Comparison of ENCODE assay signal across 21 mouse cellular contexts in genomic region chr7:27537998-27538397, GRCm38 (mm10). TPM values are rescaled to one million over a fixed set of nuclear protein-coding genes. Genes with fewer than 3 reads are reported as not detected.
A peak's percentile ranks its signal among the peaks of the same experiment; 100 is the strongest.
DNase-seq lines count a peak whose midpoint lies in the region; ATAC-seq and TF ChIP-seq lines count a peak whose summit lies in the region.
"Had no signal": no experiment of that assay in that cellular context is flagged by ENCODE, and none has a peak within 500 bp of the region (broad histone marks: within the 10 kb centered on the region; RNA-seq: fewer than 3 reads in every experiment).

No protein-coding gene starts in this region.

- no peak for ATAC-seq in liver, embryonic 12.5 days
- no peak for ATAC-seq in stomach, embryonic 16.5 days (ENCODE audit: insufficient read depth, low FRiP score)
- no peak for ATAC-seq in stomach, postnatal 0 days (ENCODE audit: low FRiP score, low TSS enrichment)
- ATAC-seq in hindbrain, embryonic 11.5 days (ENCODE audit: low FRiP score), result no peak
- ATAC-seq: CD4-positive, CD25-positive, alpha-beta regulatory T cell, adult 4 months; forebrain, embryonic 16.5 days had no signal

- no peak for TF ChIP-seq EP300 in stomach, postnatal 0 days (optimal IDR thresholded peaks at IDR 0.05)

- no peaks in the 10 kb centered on the region for H3K9me3 ChIP-seq in liver, embryonic 12.5 days (replicated peaks)
- H3K9me3 ChIP-seq in stomach, embryonic 16.5 days (replicated peaks; ENCODE audit: control insufficient read depth, low read length), result no peaks in the 10 kb centered on the region
- H3K9me3 ChIP-seq in stomach, postnatal 0 days (ENCODE audit: control insufficient read depth, low read length), result no peaks in the 10 kb centered on the region
- H3K9me3 ChIP-seq in hindbrain, embryonic 11.5 days (ENCODE audit: control insufficient read depth, low read length), result no peaks in the 10 kb centered on the region
- H3K9me3 ChIP-seq: embryonic facial prominence, embryonic 10.5 days; heart, embryonic 10.5 days; hindbrain, embryonic 13.5 days had no signal

- H3K4me1 ChIP-seq in liver, embryonic 12.5 days, result peaks cover 96% of the 10 kb centered on the region
- peaks cover 9% of the 10 kb centered on the region for H3K4me1 ChIP-seq in stomach, embryonic 16.5 days (ENCODE audit: control insufficient read depth, insufficient read depth, low read length)
- H3K4me1 ChIP-seq in stomach, postnatal 0 days (replicated peaks; ENCODE audit: control insufficient read depth, insufficient read depth), result no peaks in the 10 kb centered on the region; the same call in 1 of the 2 replicates
- H3K4me1 ChIP-seq in hindbrain, embryonic 11.5 days (replicated peaks; ENCODE audit: control insufficient read depth, insufficient read depth, low read length), result no peaks in the 10 kb centered on the region

- no peak for TF ChIP-seq CTCF in stomach, postnatal 0 days (IDR thresholded peaks at IDR 0.05; ENCODE audit: low read depth)

- H3K36me3 ChIP-seq in liver, embryonic 12.5 days, result peaks cover 55% of the 10 kb centered on the region
- H3K36me3 ChIP-seq in stomach, embryonic 16.5 days (ENCODE audit: control insufficient read depth, insufficient read depth, low read length), result 0 out of 2 replicates have a peak, but pooled peaks cover 9% of the 10 kb centered on the region
- H3K36me3 ChIP-seq in stomach, postnatal 0 days (ENCODE audit: control insufficient read depth, insufficient read depth, low read length), result peaks cover 13% of the 10 kb centered on the region
- peaks cover 4% of the 10 kb centered on the region for H3K36me3 ChIP-seq in hindbrain, embryonic 11.5 days (ENCODE audit: control insufficient read depth, insufficient read depth, low read length)

- H3K27me3 ChIP-seq in liver, embryonic 12.5 days (replicated peaks), result no peaks in the 10 kb centered on the region
- no peaks in the 10 kb centered on the region for H3K27me3 ChIP-seq in stomach, embryonic 16.5 days (ENCODE audit: control insufficient read depth, insufficient read depth, low read length)
- H3K27me3 ChIP-seq in stomach, postnatal 0 days (ENCODE audit: control insufficient read depth, insufficient read depth, low read length), result no peaks in the 10 kb centered on the region
- no peaks in the 10 kb centered on the region for H3K27me3 ChIP-seq in hindbrain, embryonic 11.5 days (ENCODE audit: control insufficient read depth, insufficient read depth, low read length)
- H3K27me3 ChIP-seq: hindbrain, embryonic 13.5 days had no signal

- H3K4me2 ChIP-seq in liver, embryonic 12.5 days, result peak overlapping the region; percentile 31
- no peak overlapping the region for H3K4me2 ChIP-seq in stomach, embryonic 16.5 days (ENCODE audit: low read depth, low read length)
- no peak overlapping the region for H3K4me2 ChIP-seq in stomach, postnatal 0 days (replicated peaks; ENCODE audit: low read depth)
- H3K4me2 ChIP-seq in hindbrain, embryonic 11.5 days (replicated peaks; ENCODE audit: low read depth, low read length), result no peak overlapping the region
- H3K4me2 ChIP-seq: hindbrain, embryonic 13.5 days had no signal

- WGBS in liver, embryonic 12.5 days (ENCODE audit: insufficient replicate concordance), result 86% methylated on average over 8 of the region's 8 CpGs
- WGBS in stomach, embryonic 16.5 days, result 88% methylated on average over 8 of the region's 8 CpGs
- 89% methylated on average over 8 of the region's 8 CpGs for WGBS in stomach, postnatal 0 days
- WGBS in hindbrain, embryonic 11.5 days, result 92% methylated on average over 8 of the region's 8 CpGs

- H3K4me3 ChIP-seq in liver, embryonic 12.5 days, result no peak overlapping the region
- no peak overlapping the region for H3K4me3 ChIP-seq in stomach, embryonic 16.5 days (replicated peaks; ENCODE audit: low read length)
- no peak overlapping the region for H3K4me3 ChIP-seq in stomach, postnatal 0 days (ENCODE audit: low read depth, low read length)
- H3K4me3 ChIP-seq in hindbrain, embryonic 11.5 days (ENCODE audit: low read depth, low read length), result no peak overlapping the region
- H3K4me3 ChIP-seq: embryonic facial prominence, embryonic 10.5 days; heart, embryonic 10.5 days; hindbrain, embryonic 13.5 days had no signal

- peak overlapping the region; percentile 91 for H3K27ac ChIP-seq in liver, embryonic 12.5 days
- no peak overlapping the region for H3K27ac ChIP-seq in stomach, embryonic 16.5 days (ENCODE audit: low read length)
- no peak overlapping the region for H3K27ac ChIP-seq in stomach, postnatal 0 days (replicated peaks)
- H3K27ac ChIP-seq in hindbrain, embryonic 11.5 days (ENCODE audit: low read depth, low read length), result no peak overlapping the region
- H3K27ac ChIP-seq: embryonic facial prominence, embryonic 10.5 days; heart, embryonic 10.5 days; hindbrain, embryonic 13.5 days had no signal

- DNase-seq in adrenal gland, adult (ENCODE audit: inconsistent age in 2 of 2, low spot score in 1 of 2), result peak; percentile 56 to 71
- no peak for DNase-seq in adrenal gland, adult 18-20 months (ENCODE audit: low spot score in 2 of 2)
- DNase-seq in liver, result no peak
- DNase-seq in stomach, postnatal 0 days (ENCODE audit: low spot score), result no peak
- DNase-seq in hindbrain, embryonic 11.5 days (ENCODE audit: low spot score), result no peak
- DNase-seq: adrenal gland, postnatal 10 days; B cell, adult 2 months; cerebellum, adult 2 months; cerebellum, postnatal 10 days; gastrocnemius, postnatal 10 days; heart, adult 18-20 months; heart, postnatal 10 days; heart, postnatal 4 days had no signal

- no peak overlapping the region for H3K9ac ChIP-seq in liver, embryonic 12.5 days
- H3K9ac ChIP-seq in stomach, embryonic 16.5 days (ENCODE audit: low read length), result 0 out of 2 replicates have a peak overlapping the region, but pooled peaks have one; percentile 16
- H3K9ac ChIP-seq in stomach, postnatal 0 days (ENCODE audit: low read length), result no peak overlapping the region
- no peak overlapping the region for H3K9ac ChIP-seq in hindbrain, embryonic 11.5 days (ENCODE audit: low read depth, low read length)
- H3K9ac ChIP-seq: hindbrain, embryonic 13.5 days had no signal

RNA-seq across cellular contexts. Expression of gene Hipk4, which starts 14.9 kb away (rescaled TPM):
- total RNA-seq in adrenal gland, adult 18-20 months (2021), result under 1 TPM; 0.26 to 0.40 TPM
- polyA plus RNA-seq in liver, embryonic 12.5 days (2016; fragmentation: Nextera tagmentation; extraction: Ambion mirVana), result 0.17 and 0.23 TPM in 2 replicates
- 0.35 and 0.79 TPM in 2 replicates for polyA plus RNA-seq in stomach, embryonic 16.5 days (2015; fragmentation: Nextera tagmentation; extraction: Ambion mirVana)
- polyA plus RNA-seq in stomach, postnatal 0 days (2015; fragmentation: Nextera tagmentation; extraction: Ambion mirVana), result 0.23 and 0.39 TPM in 2 replicates
- polyA plus RNA-seq in hindbrain, embryonic 11.5 days (2014; fragmentation: Nextera tagmentation; extraction: Ambion mirVana), result 0.21 and 0.96 TPM in 2 replicates
- total RNA-seq: MEL had no signal

RNA-seq across cellular contexts. Expression of gene Pld3, which starts 15.0 kb away (rescaled TPM):
- 100 to 1,000 TPM; 123 to 147 TPM for total RNA-seq in adrenal gland, adult 18-20 months (2021)
- polyA plus RNA-seq in liver, embryonic 12.5 days (2016; fragmentation: Nextera tagmentation; extraction: Ambion mirVana), result 46.6 and 49.1 TPM in 2 replicates
- polyA plus RNA-seq in stomach, embryonic 16.5 days (2015; fragmentation: Nextera tagmentation; extraction: Ambion mirVana), result 93.5 and 107 TPM in 2 replicates
- polyA plus RNA-seq in stomach, postnatal 0 days (2015; fragmentation: Nextera tagmentation; extraction: Ambion mirVana), result 117 and 128 TPM in 2 replicates
- polyA plus RNA-seq in hindbrain, embryonic 11.5 days (2014; fragmentation: Nextera tagmentation; extraction: Ambion mirVana), result 72.1 and 72.9 TPM in 2 replicates

RNA-seq across cellular contexts. Expression of gene 2310022A10Rik, which starts 15.0 kb away (rescaled TPM):
- 10 to 100 TPM; 13.5 to 18.9 TPM for total RNA-seq in adrenal gland, adult 18-20 months (2021)
- 26.3 and 27.5 TPM in 2 replicates for polyA plus RNA-seq in liver, embryonic 12.5 days (2016; fragmentation: Nextera tagmentation; extraction: Ambion mirVana)
- polyA plus RNA-seq in stomach, embryonic 16.5 days (2015; fragmentation: Nextera tagmentation; extraction: Ambion mirVana), result 23.0 and 25.6 TPM in 2 replicates
- polyA plus RNA-seq in stomach, postnatal 0 days (2015; fragmentation: Nextera tagmentation; extraction: Ambion mirVana), result 11.4 TPM in 2 replicates
- polyA plus RNA-seq in hindbrain, embryonic 11.5 days (2014; fragmentation: Nextera tagmentation; extraction: Ambion mirVana), result 22.4 and 24.5 TPM in 2 replicates

RNA-seq across cellular contexts. Expression of gene Prx, which starts 38.9 kb away (rescaled TPM):
- total RNA-seq in adrenal gland, adult 18-20 months (2021), result 1 to 10 TPM; 2.6 to 3.0 TPM
- 0.91 and 1.2 TPM in 2 replicates for polyA plus RNA-seq in liver, embryonic 12.5 days (2016; fragmentation: Nextera tagmentation; extraction: Ambion mirVana)
- polyA plus RNA-seq in stomach, embryonic 16.5 days (2015; fragmentation: Nextera tagmentation; extraction: Ambion mirVana), result 3.7 and 4.0 TPM in 2 replicates
- 2.1 and 2.2 TPM in 2 replicates for polyA plus RNA-seq in stomach, postnatal 0 days (2015; fragmentation: Nextera tagmentation; extraction: Ambion mirVana)
- polyA plus RNA-seq in hindbrain, embryonic 11.5 days (2014; fragmentation: Nextera tagmentation; extraction: Ambion mirVana), result 0.53 and 1.0 TPM in 2 replicates

RNA-seq across cellular contexts. Expression of gene Sertad1, which starts 51.3 kb away (rescaled TPM):
- total RNA-seq in adrenal gland, adult 18-20 months (2021), result 10 to 100 TPM; 17.3 to 23.7 TPM
- polyA plus RNA-seq in liver, embryonic 12.5 days (2016; fragmentation: Nextera tagmentation; extraction: Ambion mirVana), result 19.5 and 20.9 TPM in 2 replicates
- polyA plus RNA-seq in stomach, embryonic 16.5 days (2015; fragmentation: Nextera tagmentation; extraction: Ambion mirVana), result 42.0 and 45.9 TPM in 2 replicates
- 50.0 and 53.0 TPM in 2 replicates for polyA plus RNA-seq in stomach, postnatal 0 days (2015; fragmentation: Nextera tagmentation; extraction: Ambion mirVana)
- 18.4 and 21.0 TPM in 2 replicates for polyA plus RNA-seq in hindbrain, embryonic 11.5 days (2014; fragmentation: Nextera tagmentation; extraction: Ambion mirVana)

Comparison
In these comparisons a context has a peak if more than half of its experiments do, and no peak if none do; other contexts are left out.
1. DNase-seq: peak in adrenal gland, adult (2 of 2); none in adrenal gland, adult 18-20 months (0 of 2), liver (single experiment), stomach, postnatal 0 days (single experiment) and hindbrain, embryonic 11.5 days (single experiment).